Mouse (Mus musculus) ES-E14 (cell line): Measurements from ENCODE around the gene Dtnbp1.

ENCODE experiments used
- CHD2 ChIP-seq: IDR thresholded peaks from 2 replicates; pipeline ENCODE4 v1.6.1; 2014; ENCODE audit warnings: mild to moderate bottlenecking, low read depth, low read length, inconsistent platforms
- HCFC1 ChIP-seq: IDR thresholded peaks from 2 replicates; pipeline ENCODE4 v1.6.1; 2012; ENCODE audit warnings: low read length, inconsistent platforms, borderline replicate concordance; ENCODE audit not compliant: insufficient read depth
- MAFK ChIP-seq: IDR thresholded peaks from 2 replicates; pipeline ENCODE4 v1.6.1; 2014; ENCODE audit warnings: mild to moderate bottlenecking, low read depth, low read length, inconsistent platforms; ENCODE audit not compliant: insufficient read depth

GRCm38 (mm10) chr13:45003026-45003425 lies 1.1 kb upstream of the Dtnbp1 start:
- TF ChIP-seq HCFC1 (no peak), MAFK (no peak), CHD2 (no peak)
